Mouse (Mus musculus) thymus, postnatal 4 days (tissue): ENCODE measurements around the gene Sec22a.

Source experiments
- DNase-seq: peaks from one replicate; pipeline ENCODE4 v3.0.0; 2021

The Sec22a gene

GRCm38 (mm10) chr16:35309634-35310033 is 54.1 kb downstream of the Sec22a start:
- no peak for DNase-seq

GRCm38 (mm10) chr16:35308486-35309143 is 55.1 kb downstream of the Sec22a start:
- no peak for DNase-seq

- DNase-seq: no peak
Measured at GRCm38 (mm10) chr16:35308016-35308415, 55.7 kb downstream of the Sec22a start.

- DNase-seq: no peak
Measured at GRCm38 (mm10) chr16:35307331-35307730, 56.4 kb downstream of the Sec22a start.

GRCm38 (mm10) chr16:35306631-35307030 is 57.1 kb downstream of the Sec22a start:
- DNase-seq: no peak

- DNase-seq: no peak
Measured at GRCm38 (mm10) chr16:35305226-35305625, 58.5 kb downstream of the Sec22a start.

- DNase-seq: no peak
Measured at GRCm38 (mm10) chr16:35304416-35304815, 59.3 kb downstream of the Sec22a start.

- DNase-seq: no peak
Measured at GRCm38 (mm10) chr16:35303721-35304120, 60.0 kb downstream of the Sec22a start.

GRCm38 (mm10) chr16:35302441-35303280 is 61.1 kb downstream of the Sec22a start:
- DNase-seq: peak; percentile 48

- DNase-seq: no peak
Measured at GRCm38 (mm10) chr16:35300156-35300555, 63.6 kb downstream of the Sec22a start.

- DNase-seq: no peak
Measured at GRCm38 (mm10) chr16:35297786-35298185, 65.9 kb downstream of the Sec22a start.

GRCm38 (mm10) chr16:35287244-35287643 is 76.5 kb downstream of the Sec22a start:
- DNase-seq: no peak

GRCm38 (mm10) chr16:35285821-35286220 is 77.9 kb downstream of the Sec22a start:
- DNase-seq: no peak

- DNase-seq: no peak
Measured at GRCm38 (mm10) chr16:35282456-35282855, 81.3 kb downstream of the Sec22a start.

- DNase-seq: no peak
Measured at GRCm38 (mm10) chr16:35278166-35278565, 85.6 kb downstream of the Sec22a start.

- DNase-seq: no peak
Measured at GRCm38 (mm10) chr16:35272417-35272816, 91.3 kb downstream of the Sec22a start.

GRCm38 (mm10) chr16:35271572-35271971 is 92.1 kb downstream of the Sec22a start:
- DNase-seq: no peak

GRCm38 (mm10) chr16:35270945-35271344 is 92.8 kb downstream of the Sec22a start:
- no peak for DNase-seq

- peak; percentile 88 for DNase-seq
Measured at GRCm38 (mm10) chr16:35270353-35270934, 93.3 kb downstream of the Sec22a start.
